Mouse (Mus musculus) lung, postnatal 0 days (tissue): ENCODE results near the gene Lars2. TPM values are rescaled to one million over a fixed set of nuclear protein-coding genes. Genes with fewer than 3 reads are reported as not detected.
A peak's percentile ranks its signal among the peaks of the same experiment; 100 is the strongest.
"Not testable (repeated sequence)": the region's sequence is repeated elsewhere in the genome, so short reads cannot be mapped to it uniquely, and the experiment has no call there.

Experiments used
- ATAC-seq: fragments of 200-750 bp; cut with Nextera tagmentation; 2 replicates; pipeline ENCODE4 v1.8.0; 2017; ENCODE audit warnings: moderate library complexity
- DNase-seq: peaks from one replicate; pipeline ENCODE4 v3.0.0-alpha.2; 2016; ENCODE audit warnings: low spot score
- H3K27ac ChIP-seq: fragments of 300-500 bp; sonication (generic); 2 replicates; pipeline ENCODE4 v1.5.1; 2014; ENCODE audit warnings: antibody characterized with exemption, mild to moderate bottlenecking, low read length, mixed read lengths
- H3K27me3 ChIP-seq: fragments of 300-500 bp; sonication (generic); replicated peaks from 2 replicates; pipeline ENCODE4 v1.6.1; 2014; ENCODE audit warnings: low read length, mixed read lengths; ENCODE audit not compliant: insufficient read depth
- H3K36me3 ChIP-seq: fragments of 300-500 bp; sonication (generic); 2 replicates; pipeline ENCODE4 v1.6.1; 2014; ENCODE audit warnings: low read length, mixed read lengths; ENCODE audit not compliant: insufficient read depth
- H3K4me1 ChIP-seq: fragments of 300-500 bp; sonication (generic); 2 replicates; pipeline ENCODE4 v1.6.1; 2014; ENCODE audit warnings: antibody characterized with exemption, low read depth, low read length, mixed read lengths; ENCODE audit not compliant: insufficient read depth
- H3K4me2 ChIP-seq: fragments of 300-500 bp; sonication (generic); replicated peaks from 2 replicates; pipeline ENCODE4 v1.6.1; 2014; ENCODE audit warnings: low read depth, mild to moderate bottlenecking, low read length, moderate library complexity, mixed read lengths
- H3K4me3 ChIP-seq: fragments of 300-500 bp; sonication (generic); 2 replicates; pipeline ENCODE4 v1.5.1; 2014; ENCODE audit warnings: low read depth, low read length
- H3K9ac ChIP-seq: fragments of 300-500 bp; sonication (generic); replicated peaks from 2 replicates; pipeline ENCODE4 v1.6.1; 2014; ENCODE audit warnings: low read depth, mild to moderate bottlenecking
- H3K9me3 ChIP-seq: fragments of 300-500 bp; sonication (generic); 2 replicates; pipeline ENCODE4 v1.6.1; 2016; ENCODE audit warnings: low read length, mixed read lengths
- CTCF ChIP-seq: IDR thresholded peaks from 2 replicates; pipeline ENCODE4 v1.5.1; 2016; ENCODE audit warnings: antibody characterized with exemption, mild to moderate bottlenecking
- EP300 ChIP-seq: IDR thresholded peaks from 2 replicates; pipeline ENCODE4 v1.6.1; 2016; ENCODE audit warnings: antibody characterized with exemption, mild to moderate bottlenecking, control low read depth
- WGBS: fragments of 180-500 bp; shearing (Covaris S2); extraction: QIAGEN DNeasy Blood & Tissue Kit; methylation state at CpG from one replicate; pipeline ENCODE4 v1.1.7; 2014; 5-methylcytosine and 5-hydroxymethylcytosine counted together
- polyA plus RNA-seq: library from polyadenylated mRNA; unstranded; fragments of >200 nt; fragmentation: Nextera tagmentation; extraction: Ambion mirVana; gene quantifications from 2 replicates; pipeline ENCODE4 v1.2.1, GENCODE M21; 2015

Gene Lars2
- polyA plus RNA-seq, 1 experiment from 2014 or later = 1,202 TPM

GRCm38 (mm10) chr9:123440230-123441058 lies 73.7 kb downstream of the Lars2 start:
- no peak for TF ChIP-seq EP300
- peak; percentile 1; the same call in 1 of the 2 replicates for TF ChIP-seq CTCF
- Histone ChIP-seq H3K4me3 (no peak overlapping the region), H3K4me1 (no peaks in the 10 kb centered on the region), H3K27ac (no peak overlapping the region), H3K9me3 (no peaks in the 10 kb centered on the region), H3K4me2 (no peak overlapping the region), H3K27me3 (no peaks in the 10 kb centered on the region), H3K36me3 (peaks cover 9% of the 10 kb centered on the region; the same call in 1 of the 2 replicates), H3K9ac (no peak overlapping the region)
- 47% methylated on average over 5 of the region's 5 CpGs for WGBS
- peak; percentile 58 for DNase-seq
- no peak for ATAC-seq

DNA sequence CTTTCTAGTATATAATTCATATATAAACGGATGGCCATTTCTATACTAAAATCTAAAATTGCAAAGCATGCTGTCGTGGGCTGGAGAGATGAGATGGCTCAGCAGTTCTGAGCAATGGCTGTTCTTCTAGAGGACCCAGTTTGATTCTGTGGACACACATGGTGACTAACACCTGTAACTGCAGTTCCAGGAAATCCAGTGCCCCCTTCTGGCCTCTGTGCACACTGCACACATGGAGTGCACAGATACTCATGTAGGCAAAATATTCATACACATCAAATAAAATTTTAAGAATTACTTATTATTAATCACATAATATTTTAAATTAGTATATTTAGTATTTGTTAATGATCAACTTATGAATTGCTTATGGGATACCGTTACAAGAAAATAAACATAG lies 80.4 kb downstream of the Lars2 start:
- TF ChIP-seq CTCF = peak; percentile 44
- not testable (repeated sequence) for H3K4me3 ChIP-seq, H3K9ac ChIP-seq, H3K27me3 ChIP-seq, ATAC-seq, H3K4me2 ChIP-seq, H3K9me3 ChIP-seq, H3K36me3 ChIP-seq, H3K4me1 ChIP-seq, H3K27ac ChIP-seq, DNase-seq
- 99% methylated on average over 3 of the region's 3 CpGs for WGBS

- TF ChIP-seq EP300 (no peak), CTCF (no peak)
- no peaks in the 10 kb centered on the region for H3K4me1 ChIP-seq
- no peak overlapping the region for H3K27ac ChIP-seq
- no peak for DNase-seq
- no peak overlapping the region for H3K9ac ChIP-seq
- H3K9me3 ChIP-seq = no peaks in the 10 kb centered on the region
- no peak for ATAC-seq
- no peak overlapping the region for H3K4me2 ChIP-seq
- no peaks in the 10 kb centered on the region for H3K27me3 ChIP-seq
- H3K36me3 ChIP-seq = 0 out of 2 replicates have a peak, but pooled peaks cover 3% of the 10 kb centered on the region
- no peak overlapping the region for H3K4me3 ChIP-seq
Measured at GRCm38 (mm10) chr9:123448594-123448993, 81.9 kb downstream of the Lars2 start.

GRCm38 (mm10) chr9:123450174-123450573 lies 83.4 kb downstream of the Lars2 start:
- H3K36me3 ChIP-seq = 0 out of 2 replicates have a peak, but pooled peaks cover 3% of the 10 kb centered on the region
- H3K9me3 ChIP-seq = no peaks in the 10 kb centered on the region
- ATAC-seq (peak; percentile 31), DNase-seq (peak; percentile 74)
- H3K4me1 ChIP-seq = no peaks in the 10 kb centered on the region
- 25% methylated on average over 2 of the region's 2 CpGs for WGBS
- no peaks in the 10 kb centered on the region for H3K27me3 ChIP-seq
- H3K9ac ChIP-seq = no peak overlapping the region
- H3K4me3 ChIP-seq = no peak overlapping the region
- no peak overlapping the region for H3K4me2 ChIP-seq
- TF ChIP-seq CTCF = peak; percentile 82
- TF ChIP-seq EP300 = no peak
- H3K27ac ChIP-seq = no peak overlapping the region

GRCm38 (mm10) chr9:123451772-123452171 lies 85.0 kb downstream of the Lars2 start:
- 45% methylated on average over 3 of the region's 3 CpGs for WGBS
- Histone ChIP-seq H3K36me3 (0 out of 2 replicates have a peak, but pooled peaks cover 3% of the 10 kb centered on the region), H3K9ac (no peak overlapping the region), H3K4me3 (no peak overlapping the region), H3K27me3 (no peaks in the 10 kb centered on the region), H3K4me2 (no peak overlapping the region), H3K4me1 (peaks cover 8% of the 10 kb centered on the region; the same call in 1 of the 2 replicates), H3K9me3 (no peaks in the 10 kb centered on the region), H3K27ac (no peak overlapping the region)
- ATAC-seq (no peak), DNase-seq (no peak)
- TF ChIP-seq EP300 (no peak), CTCF (no peak)

DNA sequence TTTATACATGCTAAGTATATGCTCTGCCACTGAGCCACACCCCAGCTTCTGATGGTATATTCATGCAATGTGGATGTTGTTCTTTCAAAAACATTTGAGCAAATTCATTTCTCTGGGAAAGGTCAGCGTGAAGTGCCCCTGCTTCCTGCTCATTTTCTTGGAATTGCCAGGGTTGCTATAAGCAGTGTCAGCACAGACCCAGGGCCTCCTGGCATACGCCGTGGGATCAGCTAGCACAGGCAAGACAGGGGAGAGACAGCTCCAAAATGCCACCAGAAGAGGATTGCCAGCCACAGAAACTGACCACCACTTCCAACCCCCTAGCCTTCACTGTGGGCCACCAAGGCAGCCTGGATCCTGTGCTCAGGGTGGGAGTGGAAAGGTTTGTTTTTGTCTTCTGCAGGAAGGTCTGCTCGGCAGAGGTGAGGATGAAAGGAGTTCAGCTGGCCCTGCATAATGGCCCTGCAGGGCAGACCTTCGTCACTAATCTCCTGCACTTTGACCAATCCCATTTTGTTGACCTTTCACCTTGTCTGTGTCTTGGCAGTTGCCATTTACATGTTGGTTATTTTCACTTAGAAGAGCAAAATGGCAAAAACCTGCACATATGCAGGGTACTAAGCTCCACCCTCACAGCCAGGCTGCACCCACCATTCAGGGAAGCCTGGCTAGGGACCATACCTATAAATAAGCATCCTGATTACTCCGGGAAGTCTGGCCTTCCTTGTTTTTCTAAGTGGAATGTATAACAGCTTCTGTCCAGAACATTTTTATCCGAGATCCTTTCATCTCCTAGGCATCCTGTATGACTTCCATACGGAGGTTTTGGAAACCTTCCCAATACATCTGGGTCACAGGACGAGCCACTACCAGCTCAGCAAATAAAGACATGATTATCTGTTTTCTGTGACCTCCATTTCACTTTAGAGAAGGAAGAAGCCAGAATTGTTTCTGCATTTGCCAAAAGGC lies 90.2 kb downstream of the Lars2 start:
- Histone ChIP-seq H3K9ac (no peak overlapping the region), H3K27ac (peak overlapping the region; percentile 71), H3K4me2 (no peak overlapping the region), H3K4me3 (no peak overlapping the region), H3K27me3 (no peaks in the 10 kb centered on the region), H3K4me1 (peaks cover 8% of the 10 kb centered on the region; the same call in 1 of the 2 replicates), H3K36me3 (0 out of 2 replicates have a peak, but pooled peaks cover 3% of the 10 kb centered on the region), H3K9me3 (no peaks in the 10 kb centered on the region)
- 40% methylated on average over 9 of the region's 9 CpGs for WGBS
- TF ChIP-seq CTCF (no peak), EP300 (peak; percentile 66)
- DNase-seq = peak; percentile 81
- ATAC-seq = peak; percentile 60
